Mouse (Mus musculus): ENCODE results near the gene Gm10563.

Gene Gm10563

GRCm38 (mm10) chr4:155653086-155653450 lies 7.9 kb upstream of the Gm10563 start, which contains the start of gene Mmp23:
TSS of gene Mmp23 (minus strand) at chr4:155653384.
- DNase-seq (ENCODE audit: low read depth, low spot score): peak; percentile 39

- peak; percentile 62 for DNase-seq (ENCODE audit: low read depth, low spot score)
Measured at GRCm38 (mm10) chr4:155652283-155653085, 7.3 kb upstream of the Gm10563 start.

- no peak for DNase-seq (ENCODE audit: low read depth, low spot score)
Measured at GRCm38 (mm10) chr4:155651553-155652269, 6.5 kb upstream of the Gm10563 start.

- DNase-seq (ENCODE audit: low read depth, low spot score): no peak
Measured at GRCm38 (mm10) chr4:155649355-155649754, 4.1 kb upstream of the Gm10563 start.

GRCm38 (mm10) chr4:155645721-155646120 lies 513 bp upstream of the Gm10563 start:
- DNase-seq (ENCODE audit: low read depth, low spot score): no peak

GRCm38 (mm10) chr4:155643531-155643930 lies 1.7 kb downstream of the Gm10563 start:
- DNase-seq (ENCODE audit: low read depth, low spot score): no peak

GRCm38 (mm10) chr4:155635766-155636499 lies 9.3 kb downstream of the Gm10563 start:
- DNase-seq (ENCODE audit: low read depth, low spot score): no peak

GRCm38 (mm10) chr4:155630267-155630666 lies 14.9 kb downstream of the Gm10563 start:
- DNase-seq (ENCODE audit: low read depth, low spot score): no peak

GRCm38 (mm10) chr4:155624338-155625291 lies 20.6 kb downstream of the Gm10563 start, which contains the start of gene Cdk11b:
TSS of gene Cdk11b (plus strand) at chr4:155624854.
- DNase-seq (ENCODE audit: low read depth, low spot score): peak; percentile 100

- DNase-seq (ENCODE audit: low read depth, low spot score): peak; percentile 13
Measured at GRCm38 (mm10) chr4:155618321-155618720, 26.9 kb downstream of the Gm10563 start.

- no peak for DNase-seq (ENCODE audit: low read depth, low spot score)
Measured at GRCm38 (mm10) chr4:155613264-155613663, 31.9 kb downstream of the Gm10563 start.

- no peak for DNase-seq (ENCODE audit: low read depth, low spot score)
Measured at GRCm38 (mm10) chr4:155611860-155612259, 33.3 kb downstream of the Gm10563 start.

- DNase-seq (ENCODE audit: low read depth, low spot score): no peak
Measured at GRCm38 (mm10) chr4:155606825-155607224, 38.4 kb downstream of the Gm10563 start.

GRCm38 (mm10) chr4:155605132-155605531 lies 40.1 kb downstream of the Gm10563 start:
- no peak for DNase-seq (ENCODE audit: low read depth, low spot score)

GRCm38 (mm10) chr4:155603801-155604200 lies 41.4 kb downstream of the Gm10563 start:
- no peak for DNase-seq (ENCODE audit: low read depth, low spot score)

- DNase-seq (ENCODE audit: low read depth, low spot score): no peak
Measured at GRCm38 (mm10) chr4:155602753-155603152, 42.5 kb downstream of the Gm10563 start.

- DNase-seq (ENCODE audit: low read depth, low spot score): peak; percentile 37
Measured at GRCm38 (mm10) chr4:155601997-155602456, 43.2 kb downstream of the Gm10563 start.

GRCm38 (mm10) chr4:155601091-155601996 lies 43.9 kb downstream of the Gm10563 start, which contains the start of gene Slc35e2:
TSS of gene Slc35e2 (plus strand) at chr4:155601416.
- DNase-seq (ENCODE audit: low read depth, low spot score): peak; percentile 98
